24 mouse cellular contexts compared by ENCODE assay signal in the genomic region with DNA sequence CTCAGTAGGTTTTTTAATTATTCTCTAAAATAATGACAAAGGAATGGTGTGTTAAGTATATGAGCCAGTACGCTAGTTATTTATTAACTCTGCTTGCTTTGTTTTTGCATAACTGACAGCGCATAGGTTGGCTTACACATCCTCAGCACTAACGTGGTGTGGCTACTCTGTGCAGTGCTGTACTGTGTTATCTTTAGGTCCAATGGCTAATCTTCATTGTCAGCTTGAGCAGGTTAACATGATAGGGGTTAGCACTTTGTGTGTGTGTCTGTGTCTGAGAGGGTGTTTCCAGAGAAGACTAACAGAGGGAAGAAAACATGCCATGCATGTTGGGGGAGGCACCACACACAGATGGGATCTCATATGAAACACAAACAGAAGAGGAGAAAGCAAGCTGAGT. TPM values are rescaled to one million over a fixed set of nuclear protein-coding genes. Genes with fewer than 3 reads are reported as not detected.
DNase-seq lines count a peak whose midpoint lies in the region; ATAC-seq and TF ChIP-seq lines count a peak whose summit lies in the region.
"Had no signal": no experiment of that assay in that cellular context is flagged by ENCODE, and none has a peak within 500 bp of the region (broad histone marks: within the 10 kb centered on the region; RNA-seq: fewer than 3 reads in every experiment).

No protein-coding gene starts in this region.

- no peaks in the 10 kb centered on the region for H3K79me2 ChIP-seq in heart, adult 2 months (replicated peaks; ENCODE audit: control insufficient read depth, insufficient read depth, low read length)

- TF ChIP-seq EP300 in heart, adult 2 months (IDR thresholded peaks at IDR 0.05; ENCODE audit: insufficient read depth, low read depth, low read length): no peak

- no peaks in the 10 kb centered on the region for H3K27me3 ChIP-seq in kidney, postnatal 0 days (ENCODE audit: insufficient read depth, low read length)
- H3K27me3 ChIP-seq in Patski: peaks cover 3% of the 10 kb centered on the region
- no peaks in the 10 kb centered on the region for H3K27me3 ChIP-seq in intestine, embryonic 16.5 days (replicated peaks; ENCODE audit: control insufficient read depth, insufficient read depth, low read length)
- H3K27me3 ChIP-seq in liver, embryonic 16.5 days (ENCODE audit: control insufficient read depth, insufficient read depth, low read depth, low read length): no peaks in the 10 kb centered on the region
- H3K27me3 ChIP-seq in heart, adult 2 months (ENCODE audit: control insufficient read depth, insufficient read depth, low read length): no peaks in the 10 kb centered on the region; the same call in 1 of the 2 replicates
- H3K27me3 ChIP-seq: forebrain, embryonic 13.5 days; neural tube, embryonic 12.5 days had no signal

- H3K36me3 ChIP-seq in kidney, postnatal 0 days (ENCODE audit: insufficient read depth, low read length): no peaks in the 10 kb centered on the region
- H3K36me3 ChIP-seq in intestine, embryonic 16.5 days (ENCODE audit: control insufficient read depth, insufficient read depth, low read length): no peaks in the 10 kb centered on the region
- H3K36me3 ChIP-seq in liver, embryonic 16.5 days (ENCODE audit: control insufficient read depth, insufficient read depth): no peaks in the 10 kb centered on the region
- H3K36me3 ChIP-seq in heart, adult 2 months (ENCODE audit: control insufficient read depth, insufficient read depth, low read length): no peaks in the 10 kb centered on the region
- H3K36me3 ChIP-seq: heart, embryonic 10.5 days; limb, embryonic 12.5 days; midbrain, embryonic 10.5 days; neural tube, embryonic 12.5 days had no signal

- no peak overlapping the region for H3K27ac ChIP-seq in kidney, postnatal 0 days
- no peak overlapping the region for H3K27ac ChIP-seq in intestine, embryonic 16.5 days (ENCODE audit: low read length)
- no peak overlapping the region for H3K27ac ChIP-seq in liver, embryonic 16.5 days (ENCODE audit: low read length)
- no peak overlapping the region for H3K27ac ChIP-seq in heart, adult 2 months
- H3K27ac ChIP-seq: forebrain, embryonic 13.5 days; heart, embryonic 10.5 days; hindbrain, embryonic 14.5 days; limb, embryonic 12.5 days; midbrain, embryonic 10.5 days; neural tube, embryonic 12.5 days had no signal

- H3K9me3 ChIP-seq in kidney, postnatal 0 days (replicated peaks; ENCODE audit: low read length): no peaks in the 10 kb centered on the region
- H3K9me3 ChIP-seq in intestine, embryonic 16.5 days (ENCODE audit: control insufficient read depth, low read length): no peaks in the 10 kb centered on the region
- no peaks in the 10 kb centered on the region for H3K9me3 ChIP-seq in liver, embryonic 16.5 days (replicated peaks; ENCODE audit: control insufficient read depth, low read length)
- H3K9me3 ChIP-seq: forebrain, embryonic 13.5 days; heart, embryonic 10.5 days; limb, embryonic 12.5 days; midbrain, embryonic 10.5 days; neural tube, embryonic 12.5 days had no signal

- no peak for TF ChIP-seq POLR2A in heart, adult 2 months (IDR thresholded peaks at IDR 0.05; ENCODE audit: insufficient read depth, low read depth, low read length)

- in situ Hi-C loops in Patski (cut with MboI; ENCODE audit: low pct_unique_long_range_greater_than_20kb): no loop called here

- POLR2A ChIA-PET in Patski (lab: Charles Lee): no interaction called here

- CTCF ChIA-PET in Patski (lab: Charles Lee): no interaction called here

- no peak overlapping the region for H3K9ac ChIP-seq in kidney, postnatal 0 days (ENCODE audit: low read depth, low read length)
- no peak overlapping the region for H3K9ac ChIP-seq in intestine, embryonic 16.5 days (ENCODE audit: low read depth, low read length)
- no peak overlapping the region for H3K9ac ChIP-seq in liver, embryonic 16.5 days (ENCODE audit: low read depth, low read length)
- H3K9ac ChIP-seq in heart, adult 2 months (ENCODE audit: low read depth, low read length): no peak overlapping the region
- H3K9ac ChIP-seq: forebrain, embryonic 13.5 days; hindbrain, embryonic 14.5 days; limb, embryonic 12.5 days; neural tube, embryonic 12.5 days had no signal

- intact Hi-C loops in heart, adult 2 months (cut with DNase I): no loop called here

- no peak for TF ChIP-seq CTCF in kidney, postnatal 0 days (IDR thresholded peaks at IDR 0.05; ENCODE audit: low read depth)
- TF ChIP-seq CTCF in Patski (IDR thresholded peaks at IDR 0.05): no peak
- TF ChIP-seq CTCF in heart, adult 2 months (IDR thresholded peaks at IDR 0.05): no peak

- DNase-seq in kidney, postnatal 0 days (ENCODE audit: low spot score): no peak
- no peak for DNase-seq in kidney, postnatal 25 days
- DNase-seq in Patski (ENCODE audit: low read depth, low spot score): no peak
- no peak for DNase-seq in B cell, adult 2 months
- no peak for DNase-seq in heart, adult 2 months
- DNase-seq: adrenal gland, postnatal 10 days; cerebellum, adult 8-10 months; cerebellum, postnatal 25 days; gastrocnemius, postnatal 10 days; layer of hippocampus, adult 9-11 months; lung, adult 18-20 months; lung, postnatal 4 days had no signal

- H3K4me3 ChIP-seq in kidney, postnatal 0 days (replicated peaks; ENCODE audit: low read depth, low read length): no peak overlapping the region
- no peak overlapping the region for H3K4me3 ChIP-seq in intestine, embryonic 16.5 days (ENCODE audit: low read length)
- no peak overlapping the region for H3K4me3 ChIP-seq in liver, embryonic 16.5 days (ENCODE audit: low read depth, low read length)
- H3K4me3 ChIP-seq in heart, adult 2 months: no peak overlapping the region
- H3K4me3 ChIP-seq: forebrain, embryonic 13.5 days; heart, embryonic 10.5 days; limb, embryonic 12.5 days; midbrain, embryonic 10.5 days; myocyte; neural tube, embryonic 12.5 days had no signal

- WGBS in kidney, postnatal 0 days: 57% methylated on average over 3 of the region's 3 CpGs
- 68% methylated on average over 3 of the region's 3 CpGs for WGBS in intestine, embryonic 16.5 days
- 30% methylated on average over 3 of the region's 3 CpGs for WGBS in liver, embryonic 16.5 days (ENCODE audit: insufficient replicate concordance)
- 64% methylated on average over 3 of the region's 3 CpGs for WGBS in heart, adult 2 months

- H3K4me1 ChIP-seq in kidney, postnatal 0 days (replicated peaks; ENCODE audit: insufficient read depth, low read length): no peaks in the 10 kb centered on the region
- no peaks in the 10 kb centered on the region for H3K4me1 ChIP-seq in intestine, embryonic 16.5 days (ENCODE audit: control insufficient read depth, insufficient read depth, low read length)
- H3K4me1 ChIP-seq in liver, embryonic 16.5 days (ENCODE audit: control insufficient read depth, low read depth, low read length): no peaks in the 10 kb centered on the region
- H3K4me1 ChIP-seq in heart, adult 2 months (ENCODE audit: control insufficient read depth, insufficient read depth, low read length): no peaks in the 10 kb centered on the region
- H3K4me1 ChIP-seq: forebrain, embryonic 13.5 days; heart, embryonic 10.5 days; limb, embryonic 12.5 days; midbrain, embryonic 10.5 days; neural tube, embryonic 12.5 days had no signal

- no peak overlapping the region for H3K4me2 ChIP-seq in kidney, postnatal 0 days (ENCODE audit: low read length)
- no peak overlapping the region for H3K4me2 ChIP-seq in intestine, embryonic 16.5 days (ENCODE audit: low read depth, low read length)
- no peak overlapping the region for H3K4me2 ChIP-seq in liver, embryonic 16.5 days (ENCODE audit: low read depth, low read length)
- H3K4me2 ChIP-seq: forebrain, embryonic 13.5 days; hindbrain, embryonic 14.5 days; limb, embryonic 12.5 days; neural tube, embryonic 12.5 days had no signal

- peak; percentile 43; the same call in 1 of the 2 replicates for ATAC-seq in kidney, postnatal 0 days (replicated peaks; ENCODE audit: low FRiP score, low read depth)
- ATAC-seq in Patski: peak; percentile 44
- ATAC-seq in intestine, embryonic 16.5 days: peak; percentile 50
- peak; percentile 78 for ATAC-seq in liver, embryonic 16.5 days (ENCODE audit: low read depth)
- no peak for ATAC-seq in inflammation-experienced regulatory T-cells, adult 6 months
- ATAC-seq: forebrain, embryonic 13.5 days; lung, postnatal 0 days had no signal

RNA-seq across cellular contexts. Expression of gene Mettl14, which starts 19.0 kb away (rescaled TPM):
- polyA plus RNA-seq in kidney, postnatal 0 days (2015; fragmentation: Nextera tagmentation; extraction: Ambion mirVana): 21.5 and 23.2 TPM in 2 replicates
- 28.9 TPM for polyA plus RNA-seq in Patski (2021)
- 23.2 and 24.9 TPM in 2 replicates for polyA plus RNA-seq in intestine, embryonic 16.5 days (2015; fragmentation: Nextera tagmentation; extraction: Ambion mirVana)
- 6.8 and 6.9 TPM in 2 replicates for polyA plus RNA-seq in liver, embryonic 16.5 days (2015; fragmentation: Nextera tagmentation; extraction: Ambion mirVana)
- 10 to 100 TPM; 16.9 to 20.7 (median 17.7) TPM for polyA plus RNA-seq in inflammation-experienced regulatory T-cells, adult 6 months (2017; shearing (Covaris generic))
- 10 to 100 TPM; 11.6 to 13.9 TPM for total RNA-seq in heart, adult 2 months (2021)
- polyA plus RNA-seq in heart, adult 2 months (2012; rRNA removed): 5.4 and 7.6 TPM in 2 replicates

RNA-seq across cellular contexts. Expression of gene Prss12, which starts 41.8 kb away (rescaled TPM):
- 6.3 and 7.0 TPM in 2 replicates for polyA plus RNA-seq in kidney, postnatal 0 days (2015; fragmentation: Nextera tagmentation; extraction: Ambion mirVana)
- 0.06 TPM for polyA plus RNA-seq in Patski (2021)
- polyA plus RNA-seq in intestine, embryonic 16.5 days (2015; fragmentation: Nextera tagmentation; extraction: Ambion mirVana): 5.8 and 6.6 TPM in 2 replicates
- 0.74 and 0.79 TPM in 2 replicates for polyA plus RNA-seq in liver, embryonic 16.5 days (2015; fragmentation: Nextera tagmentation; extraction: Ambion mirVana)
- polyA plus RNA-seq in inflammation-experienced regulatory T-cells, adult 6 months (2017; shearing (Covaris generic)): 1 to 10 TPM in 1 of 3 experiments, under 1 TPM in 2; 0.45 to 1.1 (median 0.65) TPM
- total RNA-seq in heart, adult 2 months (2021): under 1 TPM; 0.66 to 0.91 TPM
- polyA plus RNA-seq in heart, adult 2 months (2012; rRNA removed): 0.55 and 0.97 TPM in 2 replicates
- total RNA-seq: hematopoietic stem cell, adult 5-6 weeks had no signal
